Mouse (Mus musculus): Measurements from ENCODE around the gene Zfp986. TPM values are rescaled to one million over a fixed set of nuclear protein-coding genes. Genes with fewer than 3 reads are reported as not detected.

Zfp986 gene
- total RNA-seq (2023; ENCODE audit: inconsistent age) = not detected in 4 replicates

DNA sequence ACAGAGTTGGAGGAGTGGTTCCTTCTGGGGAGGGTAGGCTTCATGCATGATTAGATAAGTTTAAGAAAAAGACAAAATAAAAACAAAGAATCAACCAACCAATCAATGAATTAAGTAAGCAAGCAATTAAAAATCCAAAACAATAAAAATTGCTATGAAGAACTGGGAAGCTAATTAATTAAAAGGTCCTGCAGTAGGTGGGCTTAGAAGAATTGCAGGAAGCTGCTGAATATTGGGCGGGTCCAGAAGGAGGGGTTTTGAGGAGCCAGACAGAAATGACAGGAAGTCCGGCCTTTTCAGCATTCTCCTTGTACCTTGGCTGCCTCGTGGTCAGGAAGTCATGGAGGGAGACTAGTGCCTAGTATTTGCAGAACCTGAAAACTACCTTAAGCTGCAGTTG, at the start of gene Zfp986:
TSS of gene Zfp986 (plus strand) at position 301 of the 400 bp plus-strand sequence.

Other genes starting within 250 kb of the Zfp986 start
- gene Zfp980, start 198.1 kb upstream of the Zfp986 start, total RNA-seq (2023; ENCODE audit: inconsistent age) = 0.35 to 1.1 TPM (median 0.56 TPM) in 4 replicates
- 1.9 to 3.2 TPM (median 2.8 TPM) in 4 replicates for gene Zfp987, start 228.5 kb downstream of the Zfp986 start, total RNA-seq (2023; ENCODE audit: inconsistent age)

Measured in B cell, adult (primary cell).